Mouse (Mus musculus) C2C12 (cell line): ENCODE measurements around the gene 1110065P20Rik.

Experiments
- CTCF ChIP-seq: IDR thresholded peaks from one replicate; pipeline ENCODE4 v1.5.1; 2011; ENCODE audit not compliant: control insufficient read depth, insufficient read depth, insufficient read length
- MAX ChIP-seq: IDR thresholded peaks from one replicate; pipeline ENCODE4 v1.6.1; 2011; ENCODE audit warnings: mild to moderate bottlenecking, control low read depth
- MYOD1 ChIP-seq: IDR thresholded peaks from one replicate; pipeline ENCODE4 v1.6.1; 2011; ENCODE audit warnings: low read depth; ENCODE audit not compliant: control insufficient read depth, insufficient read length
- USF1 ChIP-seq: IDR thresholded peaks from one replicate; pipeline ENCODE4 v1.6.1; 2011; ENCODE audit warnings: low read depth, mild to moderate bottlenecking, control low read depth, moderate library complexity

- TF ChIP-seq CTCF (no peak), MAX (no peak), USF1 (no peak), MYOD1 (no peak)
Observed at GRCm38 (mm10) chr4:124858370-124858769, 7.4 kb upstream of the 1110065P20Rik start.
